Mouse (Mus musculus) right cerebral cortex, adult 18-20 months (tissue): ENCODE data around the gene Ociad2.
"Not testable (repeated sequence)": the region's sequence is repeated elsewhere in the genome, so short reads cannot be mapped to it uniquely, and the experiment has no call there.

Experiments
- DNase-seq: peaks from one replicate; pipeline ENCODE4 v3.0.0; 2022; ENCODE audit warnings: mixed read lengths

The Ociad2 gene

GRCm38 (mm10) chr5:73351796-73352195 is 11.0 kb upstream of the Ociad2 start:
- no peak for DNase-seq

GRCm38 (mm10) chr5:73349514-73349913 is 8.7 kb upstream of the Ociad2 start:
- DNase-seq, result no peak

- no peak for DNase-seq
Observed at GRCm38 (mm10) chr5:73345254-73345653, 4.4 kb upstream of the Ociad2 start.

GRCm38 (mm10) chr5:73344310-73344709 is 3.5 kb upstream of the Ociad2 start:
- DNase-seq, result peak; percentile 92

- DNase-seq, result no peak
Observed at GRCm38 (mm10) chr5:73342701-73343355, 2.0 kb upstream of the Ociad2 start.

- DNase-seq, result peak; percentile 52
Observed at GRCm38 (mm10) chr5:73339779-73340722, 777 bp downstream of the Ociad2 start.

GRCm38 (mm10) chr5:73338832-73339163 is 2.0 kb downstream of the Ociad2 start:
- no peak for DNase-seq

GRCm38 (mm10) chr5:73337961-73338831 is 2.6 kb downstream of the Ociad2 start:
- DNase-seq, result peak; percentile 84

GRCm38 (mm10) chr5:73336448-73336847 is 4.4 kb downstream of the Ociad2 start:
- no peak for DNase-seq

GRCm38 (mm10) chr5:73331002-73331401 is 9.8 kb downstream of the Ociad2 start:
- DNase-seq, result no peak

- DNase-seq, result no peak
Observed at GRCm38 (mm10) chr5:73324526-73325170, 16.2 kb downstream of the Ociad2 start.

- DNase-seq, result no peak
Observed at GRCm38 (mm10) chr5:73323602-73324001, 17.2 kb downstream of the Ociad2 start.

- not testable (repeated sequence) for DNase-seq
Observed at GRCm38 (mm10) chr5:73322684-73323083, 18.1 kb downstream of the Ociad2 start.

GRCm38 (mm10) chr5:73319306-73319705 is 21.5 kb downstream of the Ociad2 start:
- no peak for DNase-seq

- no peak for DNase-seq
Observed at GRCm38 (mm10) chr5:73314654-73315053, 26.2 kb downstream of the Ociad2 start.

GRCm38 (mm10) chr5:73313591-73313990 is 27.2 kb downstream of the Ociad2 start:
- no peak for DNase-seq

- DNase-seq, result no peak
Observed at GRCm38 (mm10) chr5:73311458-73311857, 29.4 kb downstream of the Ociad2 start.

GRCm38 (mm10) chr5:73310401-73310800 is 30.4 kb downstream of the Ociad2 start:
- DNase-seq, result no peak

GRCm38 (mm10) chr5:73309496-73309895 is 31.3 kb downstream of the Ociad2 start:
- no peak for DNase-seq

- no peak for DNase-seq
Observed at GRCm38 (mm10) chr5:73307297-73307696, 33.5 kb downstream of the Ociad2 start.

GRCm38 (mm10) chr5:73306486-73306885 is 34.3 kb downstream of the Ociad2 start:
- DNase-seq, result no peak

- DNase-seq, result no peak
Observed at GRCm38 (mm10) chr5:73304507-73304906, 36.3 kb downstream of the Ociad2 start.
